Mouse (Mus musculus): ENCODE measurements around the gene Ccdc3.

The Ccdc3 gene

DNA sequence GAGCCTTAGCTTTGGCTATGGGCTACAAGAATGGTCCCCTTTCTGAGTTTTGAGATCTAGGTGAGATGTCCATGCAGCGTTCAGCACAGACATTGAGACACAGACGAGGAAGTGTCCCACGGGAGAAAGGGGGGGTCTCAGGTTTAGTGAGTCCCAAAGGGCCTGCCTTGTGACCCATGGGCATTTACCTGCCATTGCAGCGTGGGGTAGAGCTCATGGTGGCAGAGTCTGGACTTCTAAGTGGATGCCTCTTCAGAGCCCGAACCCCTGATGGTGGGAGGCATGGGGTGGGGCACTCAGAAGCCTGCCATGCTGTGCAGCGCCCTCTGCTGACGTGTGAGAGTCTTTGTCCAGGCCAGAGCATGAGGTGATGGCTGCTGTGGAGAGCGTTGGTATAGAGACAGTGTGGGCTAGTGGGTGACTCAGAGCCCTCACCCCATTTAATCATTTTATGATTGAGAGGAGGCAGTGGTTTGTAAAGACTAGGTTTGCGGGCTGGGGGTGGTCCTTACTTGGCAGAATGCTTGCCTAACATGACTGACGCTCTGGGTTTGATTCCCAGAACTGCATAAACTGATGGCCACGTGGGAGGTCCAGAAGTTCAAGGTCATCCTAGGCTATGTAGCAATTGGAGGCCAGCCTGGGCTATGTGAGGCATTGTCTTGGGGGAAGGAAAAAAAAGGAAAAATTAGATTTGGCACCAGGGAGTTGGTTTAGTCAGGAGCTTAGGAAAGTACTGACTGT, 23.6 kb downstream of the Ccdc3 start:
- no peak for DNase-seq (ENCODE audit: low spot score)

DNA sequence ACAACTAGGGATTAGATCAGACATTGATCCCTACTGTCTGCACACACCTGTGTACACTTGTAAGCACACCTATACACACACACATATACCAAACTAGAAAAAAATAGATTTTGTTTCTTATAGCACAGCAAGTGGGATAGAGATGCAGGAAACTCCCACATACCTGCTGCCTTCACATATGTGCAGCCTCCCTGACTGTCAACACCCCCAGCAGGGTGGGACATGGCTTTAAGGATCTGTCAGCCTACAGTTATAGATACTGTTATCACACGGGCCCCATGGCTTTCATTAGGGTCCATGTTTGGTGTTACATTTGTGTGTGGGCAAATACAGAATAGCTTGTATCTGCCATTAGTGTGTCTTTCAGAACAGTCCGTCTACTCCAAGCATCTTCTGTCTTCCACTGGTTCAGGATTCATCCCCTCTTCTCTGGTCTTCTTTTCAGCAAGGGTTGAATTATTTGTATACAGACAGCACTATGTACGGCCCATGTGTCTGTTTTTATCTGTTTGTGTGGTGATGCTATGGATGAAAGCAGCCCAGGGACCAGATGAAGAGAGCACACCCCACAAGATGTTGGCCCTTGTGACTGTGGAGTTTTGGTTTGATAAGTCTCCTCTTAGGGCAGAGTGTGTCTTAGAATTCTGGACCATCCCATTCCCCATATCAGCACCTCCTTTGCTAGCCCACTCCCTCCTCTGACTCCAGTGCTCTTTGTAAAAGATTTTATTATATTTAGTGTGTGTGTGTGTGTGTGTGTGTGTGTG, 24.5 kb downstream of the Ccdc3 start:
- DNase-seq (ENCODE audit: low spot score): no peak

DNA sequence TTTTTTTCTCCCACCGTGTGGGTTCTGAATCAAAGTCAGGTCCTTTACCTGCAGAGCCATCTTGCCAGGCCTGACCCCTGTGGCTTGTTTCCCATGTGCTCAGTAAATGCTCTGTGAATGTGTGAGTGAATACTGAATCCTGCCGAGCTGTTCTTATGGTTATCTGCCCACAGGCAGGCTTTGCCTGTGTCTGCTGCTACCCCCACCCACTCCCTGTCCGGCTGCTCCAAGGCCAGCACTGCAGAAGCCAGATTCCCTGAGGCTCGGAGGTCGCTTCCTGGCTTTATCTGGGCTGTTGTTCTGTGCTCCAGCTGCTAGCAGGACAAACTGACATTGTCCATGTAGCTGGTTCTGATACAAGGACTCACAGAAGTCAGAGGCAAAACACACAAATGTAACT, 25.2 kb downstream of the Ccdc3 start:
- no peak for DNase-seq (ENCODE audit: low spot score)

DNA sequence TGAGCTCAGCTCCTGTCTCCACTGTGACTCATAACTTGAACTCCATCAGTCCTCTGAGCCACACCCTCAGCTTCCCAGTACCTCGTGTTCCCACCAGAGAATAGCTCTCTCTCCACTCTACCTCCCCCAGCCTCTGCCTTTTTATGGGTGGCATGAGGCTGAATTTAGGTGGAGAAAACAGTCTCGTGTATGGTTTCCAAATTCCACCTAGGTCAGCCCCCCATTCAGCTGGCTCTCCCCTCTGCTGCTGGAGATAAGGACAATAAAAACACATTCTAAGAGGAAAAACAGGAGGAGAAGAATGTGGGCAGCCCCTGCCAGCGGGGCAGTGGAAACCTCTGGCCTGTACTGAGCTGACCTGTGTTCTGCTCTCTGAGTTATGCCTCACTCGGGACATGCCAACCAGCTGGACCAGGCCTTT, 28.4 kb downstream of the Ccdc3 start:
- DNase-seq (ENCODE audit: low spot score): no peak

DNA sequence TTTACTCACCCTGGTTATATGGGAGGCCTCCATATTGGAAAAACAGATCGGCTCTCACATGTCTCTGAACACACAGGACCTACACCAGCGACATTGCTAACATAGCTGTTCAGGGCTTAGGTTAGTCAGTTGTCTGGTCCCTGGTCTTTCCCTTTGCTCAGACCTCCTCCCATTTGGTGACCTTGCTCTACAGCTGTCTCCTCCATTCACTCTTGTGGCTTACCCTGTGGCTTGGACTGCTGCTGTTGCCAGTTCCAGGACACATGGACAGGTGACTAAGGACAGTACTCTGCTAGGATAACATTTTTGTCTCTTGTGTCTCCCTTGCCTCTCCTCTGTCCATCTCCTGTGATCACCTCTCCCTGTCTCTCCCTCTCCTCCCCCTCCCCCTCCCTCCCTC, 29.2 kb downstream of the Ccdc3 start:
- no peak for DNase-seq (ENCODE audit: low spot score)

DNA sequence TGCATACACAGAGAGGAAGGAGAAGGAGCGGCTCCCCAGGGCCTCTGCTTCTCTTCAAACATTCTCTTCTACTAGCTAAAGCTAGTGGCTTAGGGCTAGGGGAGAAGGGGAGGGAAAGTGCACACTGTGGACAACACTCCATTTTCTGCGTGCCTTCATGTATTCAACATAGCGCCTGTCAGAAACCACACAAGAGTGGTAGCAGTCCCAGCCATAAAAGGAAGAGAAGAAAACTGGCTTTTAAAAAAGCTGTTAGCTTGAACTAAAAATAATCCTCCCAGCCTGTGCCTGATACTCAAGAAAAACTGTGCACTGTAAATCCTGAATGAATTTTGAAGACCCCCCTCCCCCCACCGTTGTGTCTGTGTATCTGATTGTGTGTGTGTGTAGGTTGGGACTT, 33.2 kb downstream of the Ccdc3 start:
- no peak for DNase-seq (ENCODE audit: low spot score)

DNA sequence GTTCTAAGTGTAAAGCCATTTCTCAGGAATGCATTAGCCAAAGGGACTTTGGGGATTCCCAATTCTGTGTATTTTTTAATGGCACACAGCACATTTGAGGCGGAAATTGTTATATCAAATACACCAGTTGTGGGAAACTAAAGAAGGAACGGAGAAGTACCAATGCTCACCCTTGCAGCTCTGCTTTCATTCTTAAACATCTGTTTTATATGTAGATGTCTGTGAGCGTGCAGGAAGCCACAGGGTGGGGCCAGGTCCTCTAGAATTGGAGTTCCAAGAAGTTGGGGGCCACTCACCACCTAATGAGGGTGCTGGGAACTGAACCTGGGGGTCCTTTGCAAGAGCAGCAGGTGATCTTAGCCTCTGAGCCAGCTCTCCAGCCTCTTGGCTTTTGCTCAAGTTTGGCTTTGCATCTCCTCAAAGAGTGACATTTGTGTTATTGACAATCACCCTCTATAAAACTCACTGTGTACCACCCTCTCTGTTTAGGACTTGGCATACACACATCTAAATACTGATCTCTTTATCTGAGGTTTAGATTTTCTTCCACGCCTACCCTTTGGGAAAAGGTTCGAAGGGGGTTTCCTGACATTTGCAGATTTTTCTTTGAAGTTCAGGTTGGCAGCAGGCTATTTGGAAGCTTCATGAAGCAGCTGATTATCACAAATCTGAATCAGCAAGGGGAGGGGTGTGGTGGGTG, 33.9 kb downstream of the Ccdc3 start:
- DNase-seq (ENCODE audit: low spot score): no peak

DNA sequence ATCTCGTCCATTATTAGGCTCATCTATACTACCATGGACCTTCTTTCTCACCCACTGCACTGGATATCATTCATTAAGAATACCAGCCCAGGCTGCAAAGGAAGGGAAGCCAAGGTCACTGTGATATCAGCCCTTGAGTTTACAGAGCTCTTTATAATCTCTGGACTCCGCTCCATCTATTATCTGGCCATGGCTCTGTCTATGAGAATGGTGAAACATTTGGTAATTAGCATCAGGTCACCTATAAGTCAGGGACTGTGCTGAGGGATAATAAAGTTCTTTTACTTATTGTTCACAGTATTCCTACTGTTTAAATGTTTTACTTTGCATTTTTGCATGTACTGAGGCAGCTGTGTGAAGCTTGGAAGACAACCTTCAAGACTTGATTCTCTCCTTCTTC, 35.2 kb downstream of the Ccdc3 start:
- DNase-seq (ENCODE audit: low spot score): no peak

DNA sequence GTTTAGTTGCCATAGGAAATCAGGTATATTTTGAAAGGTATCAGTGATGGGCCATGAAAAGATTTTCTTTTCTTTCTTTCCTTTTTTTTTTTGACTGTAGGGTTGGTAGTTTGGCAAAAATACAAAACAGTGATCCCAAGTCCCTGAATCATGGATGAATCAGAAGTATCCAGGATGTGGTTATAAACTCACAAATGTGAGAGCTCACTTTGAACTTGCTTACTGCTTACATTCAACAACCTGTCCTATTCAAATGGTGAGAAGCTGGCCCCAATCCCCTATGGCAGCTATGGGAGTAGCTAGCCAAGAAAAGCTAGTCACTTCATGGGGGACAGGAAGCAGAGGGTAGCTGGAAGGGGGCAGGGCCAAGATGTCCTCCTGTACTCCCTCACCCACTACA, 37.1 kb downstream of the Ccdc3 start:
- DNase-seq (ENCODE audit: low spot score): no peak

DNA sequence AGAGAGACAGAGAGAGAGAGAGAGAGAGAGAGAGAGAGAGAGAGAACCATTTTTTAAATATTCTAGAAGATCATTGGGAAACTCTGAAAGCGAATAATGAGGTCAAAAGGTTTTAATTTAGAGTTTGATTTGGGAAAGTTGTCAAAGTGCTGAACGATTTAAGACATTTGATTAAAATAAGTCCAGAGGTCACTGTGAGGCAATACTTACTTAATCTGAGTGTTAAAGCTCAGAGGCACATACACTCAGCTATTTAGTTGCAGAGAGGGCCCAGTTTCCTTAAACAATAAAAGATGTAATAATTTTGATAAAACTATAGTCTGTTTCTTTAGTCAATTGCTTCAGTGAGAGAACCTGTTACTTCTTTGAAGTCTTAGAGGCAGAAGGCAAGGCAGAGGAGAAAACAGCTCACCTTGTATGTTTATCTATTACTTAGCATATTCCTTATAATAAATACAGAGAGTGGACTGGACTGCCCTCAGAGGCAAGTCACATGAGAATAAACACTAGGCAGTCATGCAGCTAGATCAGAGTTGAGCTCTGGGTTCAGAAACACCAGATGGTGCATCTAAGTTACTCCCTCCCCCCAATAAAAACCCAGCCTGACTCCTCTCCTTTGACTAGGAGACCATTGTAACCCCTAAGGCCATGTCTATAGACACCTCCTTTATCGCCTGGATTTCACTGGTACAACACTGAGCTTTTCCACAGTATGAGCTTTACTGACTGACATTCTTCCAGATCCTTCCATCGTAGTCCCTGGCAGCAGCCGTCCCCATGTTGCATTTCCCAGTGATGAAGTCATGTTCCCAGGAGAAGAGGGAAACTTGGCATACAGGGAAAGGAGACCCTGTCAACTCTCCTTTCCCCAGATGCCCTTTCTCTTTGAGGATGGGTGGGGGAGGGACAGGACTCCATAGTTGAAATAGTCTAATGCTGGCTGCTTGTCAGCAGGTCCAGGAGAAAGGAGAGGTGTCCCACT, 44.2 kb downstream of the Ccdc3 start:
- DNase-seq (ENCODE audit: low spot score): no peak

DNA sequence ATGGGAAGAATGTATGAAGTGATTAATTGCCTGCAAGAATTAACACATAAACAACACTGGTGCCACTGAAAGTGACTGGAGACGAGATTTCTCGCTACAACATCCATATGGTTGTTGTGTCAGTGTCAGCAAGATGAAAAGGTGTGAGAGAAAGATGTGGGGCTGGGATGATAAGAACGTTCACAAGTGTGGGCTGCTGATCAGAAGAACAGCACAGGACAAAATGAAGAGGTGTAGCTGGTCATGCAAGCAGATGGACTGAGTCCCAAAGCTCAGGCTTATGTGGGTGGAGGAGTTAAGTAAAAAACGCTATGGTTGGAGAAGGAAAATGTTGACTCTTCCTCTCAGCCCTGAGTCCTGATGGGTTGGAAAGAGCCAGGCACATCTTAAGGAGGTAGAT, 46.6 kb downstream of the Ccdc3 start:
- DNase-seq (ENCODE audit: low spot score): no peak

DNA sequence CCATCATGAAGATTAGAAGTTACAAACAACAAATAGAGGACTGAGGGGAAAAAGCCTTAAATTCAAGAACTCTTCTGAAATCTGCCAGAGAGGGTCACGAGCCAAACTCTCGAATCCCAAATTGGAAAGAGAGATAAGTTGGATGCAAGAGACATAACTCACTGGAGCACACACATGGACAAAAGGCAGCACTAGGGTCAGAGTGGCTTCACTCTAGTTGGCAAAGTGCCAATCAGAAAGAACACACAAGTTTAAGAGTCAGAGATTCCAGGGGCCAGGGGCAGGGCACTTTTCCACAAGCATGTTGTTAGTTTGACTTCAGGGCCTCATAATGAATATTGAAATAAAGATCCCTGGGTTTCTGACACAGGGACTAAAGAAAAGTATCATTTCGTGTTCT, 48.1 kb downstream of the Ccdc3 start:
- DNase-seq (ENCODE audit: low spot score): no peak

DNA sequence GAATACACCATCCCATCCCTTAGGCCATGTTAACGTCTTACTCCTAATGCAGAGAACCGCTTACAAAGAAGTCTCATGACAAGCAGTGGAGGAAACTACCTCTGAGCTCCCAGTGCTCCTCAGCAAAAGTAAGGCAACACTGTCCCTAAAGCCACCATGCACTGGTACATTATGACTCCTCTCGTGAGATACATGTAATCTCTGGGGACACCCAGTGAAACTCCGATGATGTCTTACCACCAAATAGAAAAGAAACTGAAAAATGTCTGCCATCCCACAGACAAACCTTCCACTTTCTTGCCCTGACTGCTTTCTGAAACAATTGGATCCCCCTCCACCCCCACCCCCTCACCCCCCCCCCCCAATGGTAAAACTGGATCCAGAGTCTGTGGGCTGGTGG, 54.6 kb downstream of the Ccdc3 start:
- DNase-seq (ENCODE audit: low spot score): no peak

DNA sequence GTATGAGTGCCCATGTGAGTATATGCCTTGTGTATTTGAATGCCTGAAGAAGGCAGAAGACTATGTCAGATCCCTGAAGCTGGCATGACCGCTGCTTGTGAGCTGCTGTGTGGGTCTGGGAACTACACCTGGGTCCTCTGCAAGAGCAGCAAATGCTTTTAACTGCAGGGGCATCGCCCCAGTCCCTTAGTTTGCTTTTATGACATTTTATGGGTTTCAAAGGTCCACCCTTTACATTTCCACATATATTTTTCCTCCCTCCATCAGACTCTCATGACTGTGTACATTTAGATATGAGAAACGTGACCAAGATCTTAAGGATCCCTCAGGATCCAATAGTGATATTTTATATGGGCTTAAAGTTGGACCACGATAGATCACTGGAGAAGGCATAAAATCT, 55.5 kb downstream of the Ccdc3 start:
- no peak for DNase-seq (ENCODE audit: low spot score)

DNA sequence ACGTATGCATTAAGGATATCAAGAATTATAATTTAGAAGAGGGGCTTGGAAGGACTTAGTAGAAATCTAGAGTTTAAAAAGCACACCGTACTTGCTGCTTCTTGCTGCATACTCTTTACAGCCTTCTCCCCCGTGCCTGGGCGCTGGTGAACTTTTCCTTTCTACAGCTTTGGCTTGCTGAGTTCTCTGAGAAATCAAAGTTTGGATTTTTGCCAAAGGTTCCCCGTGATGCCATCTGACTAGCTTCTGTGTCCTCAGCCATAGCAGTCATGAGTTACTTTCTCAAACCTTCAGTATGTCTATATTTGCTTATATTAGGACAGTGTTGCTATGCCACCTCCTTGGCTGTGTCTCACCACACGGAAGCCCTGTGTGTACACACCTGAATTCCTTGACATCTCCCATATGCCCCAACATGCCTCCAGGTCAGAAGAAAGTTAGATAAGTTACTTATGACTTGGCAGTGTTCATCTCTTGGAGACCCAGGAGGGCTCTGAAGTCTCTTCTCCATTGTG, 57.2 kb downstream of the Ccdc3 start:
- no peak for DNase-seq (ENCODE audit: low spot score)

DNA sequence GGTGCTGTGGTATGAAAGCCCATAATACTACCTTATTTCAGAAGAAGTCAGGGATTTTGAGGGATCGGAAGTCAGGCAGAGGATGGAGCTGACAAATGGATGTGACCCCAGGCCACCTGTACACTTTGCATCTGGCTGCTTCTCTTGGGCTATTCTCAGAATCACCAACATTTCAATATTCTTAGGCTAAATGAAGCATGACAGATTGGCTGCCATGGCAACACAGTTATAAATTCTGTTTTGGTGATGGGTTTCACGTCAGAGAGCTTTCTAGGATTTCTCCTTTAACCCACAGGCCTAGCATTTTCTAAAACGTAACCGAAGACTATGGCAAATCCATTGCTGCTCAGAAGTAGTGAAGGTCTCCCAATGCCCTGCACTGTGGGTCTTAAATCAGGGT, 59.9 kb downstream of the Ccdc3 start:
- DNase-seq (ENCODE audit: low spot score): no peak

DNA sequence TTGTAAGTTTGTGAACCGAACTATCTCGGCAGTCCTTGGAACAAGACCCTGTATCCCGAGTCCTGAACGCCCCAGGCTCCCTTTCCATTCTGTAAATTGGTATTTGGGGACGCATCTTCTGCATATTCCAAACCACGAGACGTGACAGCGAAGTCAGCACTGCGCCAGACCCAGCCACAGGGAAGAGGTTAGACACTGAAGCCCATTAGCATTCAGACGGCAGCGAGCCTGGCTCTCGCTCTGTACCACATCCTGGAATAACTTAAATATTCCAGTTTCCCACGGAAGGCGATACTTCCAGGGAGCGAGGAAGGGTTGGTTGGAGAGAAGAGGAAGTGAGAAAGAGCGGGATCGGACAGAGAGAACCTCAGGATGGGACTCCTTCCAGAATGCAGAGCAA, 61.7 kb downstream of the Ccdc3 start:
- DNase-seq (ENCODE audit: low spot score): no peak

DNA sequence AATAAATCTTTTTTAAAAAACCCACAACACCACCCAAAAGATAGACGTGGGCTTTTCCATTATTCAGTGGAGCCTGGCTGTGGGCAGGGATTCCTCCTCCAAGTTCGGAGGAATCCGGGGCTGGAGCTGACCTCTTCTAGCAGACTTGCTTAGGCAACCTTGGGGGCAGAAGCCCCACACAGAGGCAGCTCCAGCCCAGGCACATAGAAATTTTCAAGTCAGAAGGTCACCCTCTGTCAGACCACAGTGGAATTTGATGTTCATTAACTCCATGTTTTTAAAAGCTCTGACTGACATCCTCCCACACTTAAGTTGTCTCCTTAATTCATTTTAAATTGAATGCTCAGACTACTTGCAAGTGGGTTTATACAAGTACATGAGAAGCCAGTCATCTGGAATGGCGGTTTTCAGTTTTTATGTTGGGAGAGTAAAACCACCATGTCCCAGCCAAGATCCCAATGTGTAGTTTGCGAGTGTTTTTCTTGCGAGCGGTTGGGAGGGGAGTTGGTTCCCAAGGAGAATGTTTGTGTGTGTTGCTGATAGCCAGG, 63.3 kb downstream of the Ccdc3 start:
- no peak for DNase-seq (ENCODE audit: low spot score)

DNA sequence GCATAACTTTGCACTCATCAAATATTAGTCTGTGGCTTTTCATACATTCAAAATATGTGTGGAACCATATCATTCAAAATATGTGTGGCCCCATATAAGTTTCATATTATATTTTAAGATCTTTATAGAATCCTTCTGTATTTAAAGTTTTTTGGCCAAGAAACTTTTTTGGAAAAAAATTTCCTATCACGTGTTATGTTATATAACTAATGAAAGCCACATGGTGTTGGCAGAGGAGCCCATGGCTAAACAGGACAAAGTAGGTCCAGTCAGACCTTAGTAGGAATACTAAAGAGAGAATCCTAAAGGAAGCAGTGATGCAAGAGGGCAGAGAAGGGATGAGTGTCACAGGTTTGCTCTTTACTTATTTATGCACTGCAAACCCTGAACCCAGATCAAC, 65.6 kb downstream of the Ccdc3 start:
- no peak for DNase-seq (ENCODE audit: low spot score)

DNA sequence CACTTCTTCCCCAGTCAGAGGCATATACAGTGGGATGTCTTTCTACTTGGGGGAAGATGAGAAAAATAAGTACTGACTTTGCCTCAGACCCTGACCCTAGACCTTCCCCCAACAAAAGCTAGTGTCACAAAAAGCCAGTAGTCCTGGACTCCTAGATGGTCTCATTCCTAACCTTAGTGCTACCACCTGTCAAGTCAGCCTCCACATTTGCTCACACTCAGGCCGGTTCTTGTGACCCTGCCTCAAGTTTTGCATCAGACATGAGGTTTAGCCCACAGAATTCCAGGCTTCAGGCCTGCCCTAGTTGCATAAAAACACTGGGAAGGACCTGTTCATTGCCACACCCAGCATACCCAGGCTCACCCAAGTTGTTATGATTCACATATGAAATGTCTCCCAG, 67.4 kb downstream of the Ccdc3 start:
- DNase-seq (ENCODE audit: low spot score): no peak

DNA sequence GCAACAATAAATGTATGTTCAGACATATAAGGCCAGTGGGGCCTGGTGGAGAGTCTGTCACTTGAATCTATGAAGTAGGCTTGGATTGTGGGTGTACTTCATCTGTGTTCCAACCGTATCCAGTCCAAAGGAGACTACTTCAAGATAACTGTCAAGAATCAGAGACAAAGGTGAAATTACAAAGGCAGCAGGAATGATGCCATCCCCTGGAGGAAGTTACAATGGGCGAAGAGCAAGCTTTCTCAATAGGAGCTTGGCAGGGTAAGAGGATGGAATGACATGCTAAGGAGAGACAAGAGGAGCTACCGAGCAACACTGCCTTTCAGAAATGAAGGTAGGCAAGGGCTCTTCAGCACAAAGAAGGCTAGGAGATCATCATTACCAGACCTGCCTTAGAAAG, 69.1 kb downstream of the Ccdc3 start:
- DNase-seq (ENCODE audit: low spot score): no peak

DNA sequence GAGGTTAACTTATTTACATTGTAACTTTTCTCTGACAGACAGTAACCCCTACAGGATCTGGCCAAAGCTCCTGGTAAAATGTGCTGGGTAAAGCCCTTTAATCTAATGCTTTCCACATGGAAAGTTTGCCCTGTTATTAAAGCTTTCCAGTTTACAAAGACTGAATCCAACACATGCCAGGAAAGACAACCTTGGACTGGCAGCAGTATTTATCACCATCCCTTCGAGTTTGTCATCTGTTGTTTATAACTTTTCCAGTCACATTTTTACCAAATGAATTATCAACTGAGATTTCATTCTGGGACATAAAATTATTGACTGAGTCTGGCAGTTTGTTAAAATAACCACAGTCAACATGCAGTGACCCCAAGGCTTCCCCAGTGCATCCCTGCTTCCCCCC, 77.0 kb downstream of the Ccdc3 start:
- no peak for DNase-seq (ENCODE audit: low spot score)

Data from left cerebral cortex, adult 11 months (tissue).